Mouse (Mus musculus) erythroblast, embryonic 14.5 days (primary cell): Measurements from ENCODE around the gene Dus3l. TPM values are rescaled to one million over a fixed set of nuclear protein-coding genes. Genes with fewer than 3 reads are reported as not detected.

Source experiments
- H3K27me3 ChIP-seq: 2 replicates; pipeline ENCODE4 v1.6.1; 2012; ENCODE audit warnings: inconsistent platforms; ENCODE audit not compliant: control insufficient read depth
- H3K36me3 ChIP-seq: 2 replicates; pipeline ENCODE4 v1.6.1; 2012; ENCODE audit warnings: mild to moderate bottlenecking, inconsistent platforms; ENCODE audit not compliant: control insufficient read depth
- H3K4me1 ChIP-seq: 2 replicates; pipeline ENCODE4 v1.6.1; 2012; ENCODE audit warnings: inconsistent platforms; ENCODE audit not compliant: control insufficient read depth
- H3K4me3 ChIP-seq: replicated peaks from 2 replicates; pipeline ENCODE3; 2012; ENCODE audit warnings: moderate library complexity, mild to moderate bottlenecking, inconsistent platforms
- H3K9me3 ChIP-seq: 2 replicates; pipeline ENCODE4 v1.6.1; 2012; ENCODE audit warnings: low read length, inconsistent platforms, mixed read lengths; ENCODE audit not compliant: control insufficient read depth
- GATA1 ChIP-seq: IDR thresholded peaks from 2 replicates; pipeline ENCODE4 v1.6.1; 2012; ENCODE audit warnings: low read length, inconsistent platforms, mixed read lengths
- TAL1 ChIP-seq: IDR thresholded peaks from 3 replicates; pipeline ENCODE4 v1.6.1; 2012; ENCODE audit warnings: low read length, inconsistent platforms, mixed read lengths
- polyA plus RNA-seq: library from polyadenylated mRNA; stranded (reverse); fragments of >175 nt; gene quantifications from 2 replicates; pipeline ENCODE4 v1.2.3, GENCODE M21; 2012

The Dus3l gene
- polyA plus RNA-seq, result 2.7 and 3.2 TPM in 2 replicates

DNA sequence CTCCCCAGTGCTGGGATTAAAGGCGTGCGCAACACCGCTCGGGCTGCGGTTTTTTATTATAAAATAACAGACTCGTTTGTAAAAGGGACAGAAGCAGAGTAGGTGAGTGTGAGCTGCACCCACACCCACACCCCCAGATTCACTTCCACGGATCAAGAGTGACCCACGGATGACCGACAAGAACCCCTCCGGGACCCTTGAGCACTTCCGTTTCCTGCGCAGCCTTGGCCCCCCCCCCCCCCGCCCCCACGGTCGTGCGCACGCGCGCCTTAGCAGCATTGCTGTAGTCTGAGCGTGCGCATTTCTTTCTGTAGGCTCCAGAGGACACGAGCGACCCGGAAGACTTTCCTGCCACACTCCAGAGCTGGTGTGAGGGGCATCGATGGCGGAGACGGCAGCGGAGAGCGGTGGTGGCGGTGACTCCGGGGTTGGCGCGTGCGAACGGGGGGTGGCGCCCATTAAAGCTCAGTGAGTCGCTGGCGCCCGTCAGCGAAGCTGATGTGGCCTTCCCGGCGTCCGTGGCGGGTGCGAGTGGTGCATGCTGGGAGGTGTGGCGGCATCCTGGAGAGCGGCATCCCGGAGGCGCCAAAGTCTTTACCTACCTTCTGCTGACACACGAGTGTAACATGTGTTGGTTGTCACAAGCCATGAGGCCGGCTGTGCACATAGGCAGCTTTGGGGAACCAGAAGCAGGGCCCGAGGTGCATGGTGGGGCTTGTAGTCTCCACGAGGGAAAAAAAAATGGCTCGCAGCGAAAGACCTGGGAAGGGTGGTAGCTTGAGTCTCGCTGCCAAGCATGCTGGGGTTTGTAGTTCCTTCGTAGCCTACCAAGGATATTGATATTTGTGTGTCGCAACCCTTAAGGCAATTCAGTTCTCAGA lies at the start of gene Dus3l:
Gene Dus3l, plus strand, starts transcription at position 284 of the 881 bp plus-strand sequence.
- Histone ChIP-seq H3K4me3 (peak within 1 kb of the TSS; percentile 100), H3K4me1 (peaks cover 61% of the 10 kb centered on the region)

DNA sequence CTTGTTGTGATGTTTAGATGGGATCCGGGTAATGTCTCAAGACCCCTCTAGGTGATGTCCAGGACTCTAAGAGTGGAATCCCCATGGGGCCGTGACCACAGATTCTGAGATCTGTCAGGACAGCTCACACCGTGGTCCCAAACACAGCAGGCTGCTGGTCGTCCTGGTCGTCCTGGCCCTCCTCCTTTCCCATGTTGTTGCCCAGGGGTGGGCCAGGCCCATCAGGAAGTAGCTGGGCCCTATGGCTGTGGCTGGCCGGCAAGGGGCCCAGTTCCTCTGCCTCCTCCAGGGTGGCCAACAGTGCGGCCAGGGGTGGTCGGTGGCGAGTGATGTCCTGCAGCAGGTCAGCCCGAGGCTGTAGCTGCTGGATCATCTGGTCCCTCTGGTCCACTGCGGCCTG lies 49.2 kb upstream of the Dus3l start:
- Histone ChIP-seq H3K4me1 (peaks cover 53% of the 10 kb centered on the region), H3K4me3 (peak overlapping the region; percentile 2), H3K36me3 (peaks cover 45% of the 10 kb centered on the region), H3K27me3 (no peaks in the 10 kb centered on the region), H3K9me3 (no peaks in the 10 kb centered on the region)
- TF ChIP-seq GATA1 (no peak), TAL1 (no peak)

More for the DNA sequence above, at the start of gene Dus3l:
- Histone ChIP-seq H3K9me3 (peaks cover 12% of the 10 kb centered on the region), H3K36me3 (peaks cover 39% of the 10 kb centered on the region), H3K27me3 (no peaks in the 10 kb centered on the region; the same call in 1 of the 2 replicates)
- TF ChIP-seq TAL1 (no peak), GATA1 (no peak)

DNA sequence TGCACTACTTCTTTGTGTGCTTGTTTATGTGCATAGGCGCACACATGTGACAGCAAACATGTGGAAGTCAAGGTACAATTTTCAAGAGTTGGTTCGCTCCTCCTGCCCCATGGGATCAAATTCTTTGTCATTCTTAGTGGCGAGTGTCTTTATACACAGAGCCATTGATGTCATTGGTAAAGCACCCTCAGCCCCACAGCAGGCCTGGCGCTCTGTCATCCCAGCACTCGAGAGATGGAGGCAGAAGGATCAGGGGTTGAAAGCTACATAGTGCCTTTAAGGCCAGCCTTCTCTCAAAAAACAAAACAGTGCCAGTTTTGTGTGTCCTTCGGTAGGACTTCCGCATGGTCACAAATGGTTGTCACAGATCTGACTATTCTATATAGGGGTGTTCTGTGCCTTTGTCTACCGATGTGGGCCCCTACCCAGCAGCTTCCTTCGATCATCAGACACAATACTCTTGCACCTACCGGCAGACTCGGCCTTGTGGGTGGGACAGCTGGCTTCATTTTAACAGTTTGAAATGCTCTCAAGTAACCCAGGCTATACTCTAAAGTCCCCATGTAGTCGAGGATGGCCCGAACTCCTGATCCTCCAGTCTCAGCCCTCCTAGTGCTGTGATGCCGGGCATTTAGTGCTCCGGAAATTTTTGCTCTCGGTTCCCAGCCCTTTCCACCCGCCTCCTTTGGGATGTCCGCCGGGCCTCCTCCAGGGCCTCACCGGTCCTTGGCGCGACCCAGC lies 48.5 kb upstream of the Dus3l start:
- Histone ChIP-seq H3K27me3 (no peaks in the 10 kb centered on the region), H3K4me3 (peak overlapping the region; percentile 87), H3K4me1 (peaks cover 55% of the 10 kb centered on the region), H3K9me3 (no peaks in the 10 kb centered on the region), H3K36me3 (peaks cover 45% of the 10 kb centered on the region)
- TF ChIP-seq GATA1 (no peak), TAL1 (no peak)

DNA sequence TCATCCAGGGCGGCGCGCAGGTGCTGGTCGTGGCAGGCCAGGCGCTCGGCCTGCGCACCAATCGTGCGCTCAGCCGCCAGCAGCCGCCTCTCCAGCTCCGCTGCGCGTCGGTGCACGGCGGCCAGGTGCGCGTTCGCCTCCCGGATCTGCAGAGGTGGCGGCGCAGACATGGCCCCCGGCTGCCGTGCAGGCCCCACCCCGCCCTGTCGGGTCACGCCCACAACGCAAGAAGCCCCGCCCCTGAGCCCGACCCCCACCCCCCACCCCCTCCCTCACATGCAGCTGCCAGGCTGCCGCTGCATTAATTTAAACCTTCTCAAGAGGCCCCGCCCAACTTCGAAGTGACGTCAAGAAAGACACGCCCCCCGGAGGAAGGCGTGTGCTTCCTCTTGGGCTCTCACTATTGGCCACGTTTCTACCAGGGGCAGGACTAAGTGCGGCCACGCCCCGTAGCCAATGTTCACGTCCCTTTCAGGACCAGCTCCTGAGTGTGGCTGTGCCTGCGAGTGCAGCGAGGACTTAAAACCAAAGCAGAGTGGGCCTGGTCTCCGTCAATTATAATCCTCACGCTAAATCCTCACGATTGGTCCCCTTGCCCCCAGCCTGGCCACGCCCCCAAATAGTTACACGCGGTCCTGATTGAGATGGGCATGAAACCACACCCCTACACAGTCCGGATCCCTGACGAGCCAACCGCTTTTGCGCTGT lies 47.7 kb upstream of the Dus3l start:
- no peaks in the 10 kb centered on the region for H3K9me3 ChIP-seq
- H3K4me3 ChIP-seq, result peak overlapping the region; percentile 87
- H3K4me1 ChIP-seq, result peaks cover 55% of the 10 kb centered on the region
- TF ChIP-seq GATA1 (no peak), TAL1 (no peak)
- no peaks in the 10 kb centered on the region for H3K27me3 ChIP-seq
- H3K36me3 ChIP-seq, result peaks cover 45% of the 10 kb centered on the region

DNA sequence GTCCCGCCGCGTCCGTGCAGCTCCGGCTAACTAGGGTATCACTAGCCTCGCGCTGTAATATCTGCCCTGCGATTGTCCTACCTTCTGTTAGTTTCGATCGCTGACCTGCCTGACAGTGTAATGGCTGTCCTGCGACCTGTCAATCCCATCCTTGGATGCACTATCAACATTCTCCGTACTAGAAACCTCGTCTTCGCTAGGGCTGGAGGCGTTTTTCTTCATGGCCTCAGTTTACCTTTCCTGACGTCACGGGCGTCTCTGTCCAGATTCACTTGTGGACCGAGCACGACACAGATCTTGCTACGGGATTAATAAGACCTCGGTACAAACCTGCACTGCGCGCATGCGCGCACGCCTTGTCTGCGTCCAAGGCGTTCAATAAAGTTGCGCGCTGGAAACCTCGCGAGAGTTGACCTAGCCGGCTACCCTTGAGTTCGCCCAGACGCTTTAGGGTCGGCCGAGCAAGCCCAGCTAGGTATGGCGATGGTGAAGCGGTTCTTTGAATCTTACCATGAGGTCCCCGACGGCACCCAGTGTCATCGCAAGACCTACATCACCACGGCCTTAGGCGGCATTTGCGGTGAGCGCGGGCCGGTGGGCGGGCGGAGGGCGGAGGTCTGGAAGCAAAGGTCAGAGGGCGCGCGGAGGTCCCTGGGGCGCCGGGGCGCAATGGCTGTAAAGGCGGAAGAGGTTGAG lies 47.0 kb upstream of the Dus3l start, which contains the start of the genes Ndufa11 and Vmac:
Gene Ndufa11, plus strand, starts transcription at position 405 of the 696 bp plus-strand sequence.
Gene Vmac, minus strand, starts transcription at position 660 of the 696 bp plus-strand sequence.
- Histone ChIP-seq H3K27me3 (no peaks in the 10 kb centered on the region), H3K9me3 (no peaks in the 10 kb centered on the region), H3K36me3 (peaks cover 45% of the 10 kb centered on the region), H3K4me1 (peaks cover 55% of the 10 kb centered on the region), H3K4me3 (peak within 1 kb of the TSS; percentile 87)
- no peak for TF ChIP-seq TAL1
- TF ChIP-seq GATA1, result no peak

DNA sequence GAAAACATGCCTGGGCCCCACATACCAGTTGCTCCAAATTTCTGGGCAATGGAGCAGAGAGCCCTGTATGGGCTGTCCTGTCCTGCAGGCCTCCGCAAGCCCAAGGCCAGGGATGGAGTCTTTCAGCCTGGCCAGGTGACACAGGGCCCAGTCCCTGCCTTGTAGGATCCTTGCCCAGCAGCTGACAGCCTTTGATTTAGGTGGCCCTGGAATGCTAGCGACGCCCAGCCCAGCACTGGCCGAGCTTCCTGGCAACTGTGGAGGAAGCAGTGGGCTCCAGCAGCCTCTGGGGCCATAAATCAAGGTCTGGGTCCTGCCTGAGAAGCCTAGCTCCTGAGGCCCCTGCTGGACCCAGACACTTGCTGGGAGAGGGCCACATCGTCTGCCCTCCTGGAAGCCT lies 42.1 kb upstream of the Dus3l start:
- H3K9me3 ChIP-seq, result no peaks in the 10 kb centered on the region
- no peak overlapping the region for H3K4me3 ChIP-seq
- peaks cover 55% of the 10 kb centered on the region for H3K36me3 ChIP-seq
- peaks cover 7% of the 10 kb centered on the region for H3K27me3 ChIP-seq
- peaks cover 33% of the 10 kb centered on the region for H3K4me1 ChIP-seq
- TF ChIP-seq TAL1 (no peak), GATA1 (no peak)

DNA sequence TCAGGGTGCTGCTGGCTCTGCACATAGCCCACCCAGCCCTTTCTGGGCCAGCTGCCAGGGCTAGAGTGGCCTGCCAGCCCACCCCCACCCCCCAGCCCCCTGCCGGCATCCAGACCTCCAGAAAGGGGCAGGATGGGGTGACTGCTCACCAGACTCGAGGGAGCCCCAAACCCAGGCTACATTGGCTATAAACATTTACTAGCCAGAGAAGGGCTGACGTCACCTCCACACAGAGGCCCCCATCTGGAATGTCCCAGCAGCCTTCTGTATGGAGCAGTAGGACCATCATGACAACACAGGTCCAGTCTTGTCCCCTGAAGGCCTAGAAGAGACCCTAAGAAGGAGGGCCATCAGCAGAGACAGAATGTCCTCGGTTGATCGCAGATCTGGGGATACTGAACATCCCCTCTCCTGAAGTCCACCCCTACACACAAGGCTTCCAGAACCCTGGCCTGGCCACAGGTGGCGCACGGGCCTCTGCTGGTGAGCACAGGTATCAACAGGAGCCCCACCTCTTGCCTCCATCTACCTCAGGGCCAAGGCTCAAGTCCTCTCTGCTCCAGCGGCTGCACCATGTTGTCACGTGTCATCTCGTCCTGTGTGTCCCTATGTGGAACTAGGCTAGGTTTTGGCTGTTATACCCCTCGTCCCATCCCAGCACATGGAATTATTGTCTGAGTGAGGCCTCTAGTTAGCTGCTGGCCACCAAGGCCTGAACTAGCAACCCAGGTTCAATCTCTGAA lies 41.0 kb upstream of the Dus3l start:
- TF ChIP-seq TAL1, result no peak
- TF ChIP-seq GATA1, result no peak
- Histone ChIP-seq H3K4me1 (peaks cover 37% of the 10 kb centered on the region), H3K4me3 (no peak overlapping the region), H3K9me3 (no peaks in the 10 kb centered on the region), H3K36me3 (peaks cover 55% of the 10 kb centered on the region), H3K27me3 (peaks cover 17% of the 10 kb centered on the region)
